Mouse (Mus musculus): ENCODE results near the gene Serpina3k. TPM values are rescaled to one million over a fixed set of nuclear protein-coding genes. Genes with fewer than 3 reads are reported as not detected.
"Not testable (repeated sequence)": the region's sequence is repeated elsewhere in the genome, so short reads cannot be mapped to it uniquely, and the experiment has no call there.

Serpina3k gene
- total RNA-seq, 1 experiment from 2014 or later = not detected

DNA sequence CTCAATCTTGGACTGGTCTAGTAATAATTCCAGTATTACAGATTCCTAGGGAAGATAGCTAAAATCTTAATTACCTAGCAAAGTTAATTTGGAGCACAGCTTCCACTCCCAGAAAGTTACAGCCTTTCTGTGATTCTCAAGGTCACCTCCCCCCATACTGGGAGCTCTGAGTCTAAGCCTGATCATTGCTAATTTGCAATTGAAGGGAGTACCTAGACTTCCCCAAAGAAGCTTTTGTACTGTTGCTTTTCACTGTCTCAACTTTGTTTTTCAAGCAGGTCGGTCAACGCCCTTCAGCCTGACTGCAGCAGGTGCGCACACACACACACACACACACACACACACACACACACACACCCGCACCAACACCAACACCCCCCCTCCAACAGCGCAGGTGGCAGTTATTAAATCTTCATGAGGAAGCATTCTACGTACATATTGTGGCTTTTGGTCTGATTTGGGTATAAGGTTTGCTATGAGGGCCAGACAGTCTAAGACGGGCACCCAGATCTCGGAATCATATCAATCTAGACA is 42.9 kb downstream of the Serpina3k start:
- not testable (repeated sequence) for ATAC-seq (replicated peaks; ENCODE audit: insufficient number of reproducible peaks, low FRiP score, low TSS enrichment, poor library complexity, severe bottlenecking)

DNA sequence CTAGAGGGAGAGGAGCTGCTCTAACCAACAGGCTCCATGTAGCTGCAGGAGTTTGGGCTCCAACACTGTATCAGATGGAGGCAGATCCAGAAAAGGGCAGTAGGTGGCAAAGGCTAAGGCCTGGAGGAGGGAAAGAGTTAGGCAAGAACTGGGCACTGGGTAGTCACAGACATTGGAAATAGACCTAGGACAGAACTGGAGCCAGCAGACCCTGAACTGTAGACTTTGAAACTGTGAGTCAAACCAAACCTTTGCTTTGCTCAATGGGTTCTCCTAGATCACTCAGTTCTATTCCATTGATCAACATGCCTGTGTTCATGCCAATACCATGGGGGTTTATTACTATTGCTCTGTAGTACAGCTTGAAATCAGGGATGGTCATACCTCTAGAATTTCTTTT is 47.7 kb downstream of the Serpina3k start:
- ATAC-seq (replicated peaks; ENCODE audit: insufficient number of reproducible peaks, low FRiP score, low TSS enrichment, poor library complexity, severe bottlenecking) = not testable (repeated sequence)

DNA sequence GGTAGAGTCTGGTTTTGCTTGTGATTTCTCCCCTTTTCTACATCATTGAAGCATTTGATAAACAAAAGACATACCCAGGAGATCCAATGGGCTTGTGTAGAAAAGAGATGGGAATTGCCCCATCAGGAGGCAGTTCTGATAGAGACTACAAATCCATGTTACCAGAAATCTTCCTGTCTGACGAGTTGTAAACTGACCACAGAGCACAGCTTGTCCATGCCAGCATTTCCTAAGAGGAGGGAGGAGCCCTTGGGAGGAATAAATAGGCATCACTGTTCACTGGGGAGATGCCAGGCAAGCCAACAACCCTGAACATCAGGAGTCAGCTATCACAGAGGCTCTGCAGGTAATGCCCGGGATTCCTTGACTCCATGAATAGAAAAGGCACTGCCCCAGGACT is 48.6 kb downstream of the Serpina3k start:
- ATAC-seq (replicated peaks; ENCODE audit: insufficient number of reproducible peaks, low FRiP score, low TSS enrichment, poor library complexity, severe bottlenecking) = not testable (repeated sequence)

DNA sequence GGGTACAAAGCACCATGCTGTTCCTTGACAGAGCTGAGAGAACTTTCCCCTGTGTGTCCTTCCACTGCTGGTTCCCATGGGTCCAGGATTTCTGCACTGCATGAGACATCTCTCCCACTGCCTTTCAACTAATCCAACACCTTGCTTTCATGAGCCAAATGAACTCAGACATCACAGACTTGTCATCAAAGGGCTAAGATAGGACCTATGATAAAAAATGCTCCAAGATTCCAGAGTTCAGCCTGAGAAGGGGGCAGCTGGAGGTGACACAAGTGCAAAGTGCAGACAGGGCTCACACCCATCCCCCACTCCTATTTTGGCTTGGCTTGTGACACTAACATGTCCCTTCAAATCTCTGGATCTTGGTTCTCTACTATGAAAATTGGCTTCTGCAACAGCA is 50.2 kb downstream of the Serpina3k start:
- ATAC-seq (replicated peaks; ENCODE audit: insufficient number of reproducible peaks, low FRiP score, low TSS enrichment, poor library complexity, severe bottlenecking) = no peak

DNA sequence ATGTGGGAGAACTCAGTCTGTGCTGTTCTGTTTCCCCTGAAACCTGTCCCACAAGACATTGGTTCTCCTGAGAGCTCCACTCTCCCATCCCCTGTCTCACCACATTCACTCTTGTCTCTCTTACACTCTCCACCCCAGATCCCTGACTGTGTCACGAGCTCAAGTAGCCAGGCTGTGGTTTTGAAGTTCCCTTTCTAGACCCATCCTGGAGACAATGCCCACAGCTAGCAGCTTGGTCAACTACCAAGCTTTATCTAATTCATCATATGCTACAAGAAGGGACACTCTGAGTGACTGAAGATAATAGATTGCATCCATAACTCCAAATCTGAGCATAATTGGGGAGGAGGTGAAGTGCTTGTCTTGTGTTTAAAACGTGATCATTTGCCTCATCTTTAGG is 52.8 kb downstream of the Serpina3k start:
- ATAC-seq (replicated peaks; ENCODE audit: insufficient number of reproducible peaks, low FRiP score, low TSS enrichment, poor library complexity, severe bottlenecking) = not testable (repeated sequence)

Other genes starting within 250 kb of the Serpina3k start
- not detected in 3 replicates for gene Serpina5, start 237.4 kb upstream of the Serpina3k start, total RNA-seq (2017)
- not detected in 3 replicates for gene Serpina3a, start 225.8 kb upstream of the Serpina3k start, total RNA-seq (2017)
- 0.19 TPM in 1 of 3 replicates, not detected in the others for gene Serpina3b, start 210.5 kb upstream of the Serpina3k start, total RNA-seq (2017)
- gene Serpina3c, start 184.6 kb upstream of the Serpina3k start, total RNA-seq (2017) = not detected in 3 replicates
- 0.86 to 3.9 TPM (median 1.1 TPM) in 3 replicates for gene Serpina3f, start 123.9 kb upstream of the Serpina3k start, total RNA-seq (2017)
- gene Serpina3g, start 102.2 kb upstream of the Serpina3k start, total RNA-seq (2017) = 37.7 to 97.9 TPM (median 42.7 TPM) in 3 replicates
- 0.49 TPM in 1 of 3 replicates, not detected in the others for gene Serpina3i, start 75.4 kb upstream of the Serpina3k start, total RNA-seq (2017)
- not detected in 3 replicates for gene Serpina3j, start 23.9 kb upstream of the Serpina3k start, total RNA-seq (2017)
- gene Serpina3m, start within 50 bp of the Serpina3k start, total RNA-seq (2017) = not detected in 3 replicates
- gene Serpina3n, start 68.2 kb downstream of the Serpina3k start, total RNA-seq (2017) = not detected in 3 replicates
- not detected in 3 replicates for gene Gsc, start 134.8 kb downstream of the Serpina3k start, total RNA-seq (2017)

Measured in monocyte, adult 5-6 weeks (primary cell).